Mouse (Mus musculus) heart, embryonic 16.5 days (tissue): ENCODE data around the gene C2cd2. TPM values are rescaled to one million over a fixed set of nuclear protein-coding genes. Genes with fewer than 3 reads are reported as not detected.

Experiments used
- ATAC-seq: fragments of 200-750 bp; cut with Nextera tagmentation; replicated peaks from 2 replicates; pipeline ENCODE4 v1.8.0; 2017; ENCODE audit warnings: moderate number of reproducible peaks; ENCODE audit not compliant: insufficient read depth, low FRiP score; ENCODE audit errors: extremely low read depth
- H3K27ac ChIP-seq: fragments of 300-500 bp; sonication (generic); 2 replicates; pipeline ENCODE4 v1.5.1; 2014; ENCODE audit warnings: mild to moderate bottlenecking, low read length, control low read depth, moderate library complexity
- H3K27me3 ChIP-seq: fragments of 300-500 bp; sonication (generic); 2 replicates; pipeline ENCODE4 v1.6.1; 2014; ENCODE audit warnings: low read length, mixed read lengths; ENCODE audit not compliant: control insufficient read depth, insufficient read depth
- H3K36me3 ChIP-seq: fragments of 300-500 bp; sonication (generic); 2 replicates; pipeline ENCODE4 v1.6.1; 2014; ENCODE audit not compliant: control insufficient read depth, insufficient read depth
- H3K4me1 ChIP-seq: fragments of 300-500 bp; sonication (generic); 2 replicates; pipeline ENCODE4 v1.6.1; 2014; ENCODE audit warnings: low read length, mixed read lengths; ENCODE audit not compliant: control insufficient read depth, insufficient read depth
- H3K4me2 ChIP-seq: fragments of 300-500 bp; sonication (generic); 2 replicates; pipeline ENCODE4 v1.6.1; 2014; ENCODE audit warnings: low read depth, mild to moderate bottlenecking, control low read depth, low read length
- H3K4me3 ChIP-seq: fragments of 300-500 bp; sonication (generic); 2 replicates; pipeline ENCODE4 v1.5.1; 2014; ENCODE audit warnings: mild to moderate bottlenecking, control low read depth, low read length
- H3K9ac ChIP-seq: fragments of 300-500 bp; sonication (generic); 2 replicates; pipeline ENCODE4 v1.6.1; 2014; ENCODE audit warnings: low read length, control low read depth
- H3K9me3 ChIP-seq: fragments of 300-500 bp; sonication (generic); replicated peaks from 2 replicates; pipeline ENCODE4 v1.6.1; 2016; ENCODE audit warnings: low read length; ENCODE audit not compliant: control insufficient read depth
- WGBS: fragments of 180-500 bp; shearing (Covaris S2); extraction: QIAGEN DNeasy Blood & Tissue Kit; methylation state at CpG from one replicate; pipeline ENCODE4 v1.1.7; 2014; 5-methylcytosine and 5-hydroxymethylcytosine counted together
- polyA plus RNA-seq: library from polyadenylated mRNA; unstranded; fragments of >200 nt; fragmentation: Nextera tagmentation; extraction: Ambion mirVana; gene quantifications from 2 replicates; pipeline ENCODE4 v1.2.1, GENCODE M21; 2015

The C2cd2 gene
- polyA plus RNA-seq, 1 experiment from 2014 or later, result 11.7 TPM

DNA sequence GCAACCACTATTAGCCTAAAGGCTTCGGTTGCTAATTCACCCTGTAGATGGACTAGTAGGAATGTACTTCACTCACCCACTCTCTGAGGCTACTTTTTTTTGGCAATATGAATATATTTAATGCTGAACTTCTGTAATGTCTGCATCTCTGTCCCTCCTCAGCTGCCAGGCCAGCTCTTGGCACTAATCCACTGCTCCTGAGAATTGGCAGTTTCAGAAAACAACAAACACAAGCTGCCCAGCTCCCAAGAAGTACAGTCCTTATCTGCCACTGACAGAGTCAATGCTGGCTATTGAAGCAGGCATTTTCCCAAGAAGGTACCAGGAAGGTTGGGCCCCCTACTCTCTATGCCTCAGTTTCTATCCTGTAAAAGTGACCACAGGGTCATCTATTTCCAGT is 53.0 kb downstream of the C2cd2 start:
- 91% methylated on average over 1 of the region's 1 CpGs for WGBS
- Histone ChIP-seq H3K4me2 (no peak overlapping the region), H3K9ac (no peak overlapping the region), H3K4me1 (peaks cover 8% of the 10 kb centered on the region), H3K27ac (no peak overlapping the region), H3K4me3 (no peak overlapping the region), H3K36me3 (no peaks in the 10 kb centered on the region), H3K9me3 (no peaks in the 10 kb centered on the region), H3K27me3 (no peaks in the 10 kb centered on the region)
- ATAC-seq, result no peak

DNA sequence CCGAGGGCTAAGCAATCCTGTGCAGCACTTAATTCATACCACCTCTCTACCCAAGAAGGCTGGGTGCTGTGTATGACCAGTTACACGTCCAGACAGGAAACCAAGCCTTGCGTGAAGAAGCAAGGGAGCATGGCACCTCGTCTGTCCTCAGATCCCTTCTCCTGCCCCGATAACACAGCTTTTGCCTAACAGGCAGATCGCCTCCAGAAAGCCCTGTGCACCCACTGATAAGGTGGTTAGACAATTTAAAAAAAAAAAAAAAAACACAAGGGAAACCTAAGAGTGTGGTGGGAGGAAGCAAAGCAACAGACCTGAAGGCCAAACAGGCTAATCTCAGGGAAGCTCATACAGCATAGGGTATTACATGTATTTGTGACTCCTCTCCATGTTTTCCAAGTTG is 54.9 kb downstream of the C2cd2 start:
- Histone ChIP-seq H3K4me1 (peaks cover 8% of the 10 kb centered on the region), H3K27ac (no peak overlapping the region), H3K9me3 (no peaks in the 10 kb centered on the region), H3K36me3 (no peaks in the 10 kb centered on the region), H3K9ac (no peak overlapping the region), H3K27me3 (no peaks in the 10 kb centered on the region), H3K4me3 (no peak overlapping the region), H3K4me2 (no peak overlapping the region)
- 71% methylated on average over 6 of the region's 6 CpGs for WGBS
- ATAC-seq, result no peak

DNA sequence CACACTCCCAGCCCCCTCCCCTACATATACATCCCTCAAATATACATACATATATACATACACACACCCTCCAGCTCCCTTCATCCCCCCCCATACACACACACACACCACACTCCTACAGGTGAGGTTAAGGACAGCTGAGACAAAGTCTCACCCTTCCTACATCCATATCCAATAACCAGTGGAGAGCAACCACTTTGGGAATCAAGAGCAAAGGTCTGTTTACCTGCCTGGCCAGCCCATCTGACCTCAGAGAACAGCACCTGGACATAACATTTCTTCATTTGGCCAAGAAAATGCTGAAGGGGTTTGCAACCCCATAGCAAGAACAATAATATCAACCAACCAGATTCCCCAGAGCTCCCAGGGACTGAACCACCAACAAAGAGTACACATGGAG is 56.1 kb downstream of the C2cd2 start:
- Histone ChIP-seq H3K4me2 (no peak overlapping the region), H3K9ac (no peak overlapping the region), H3K4me3 (no peak overlapping the region), H3K9me3 (no peaks in the 10 kb centered on the region), H3K27ac (no peak overlapping the region), H3K27me3 (no peaks in the 10 kb centered on the region), H3K4me1 (peaks cover 8% of the 10 kb centered on the region), H3K36me3 (no peaks in the 10 kb centered on the region)
- no peak for ATAC-seq

DNA sequence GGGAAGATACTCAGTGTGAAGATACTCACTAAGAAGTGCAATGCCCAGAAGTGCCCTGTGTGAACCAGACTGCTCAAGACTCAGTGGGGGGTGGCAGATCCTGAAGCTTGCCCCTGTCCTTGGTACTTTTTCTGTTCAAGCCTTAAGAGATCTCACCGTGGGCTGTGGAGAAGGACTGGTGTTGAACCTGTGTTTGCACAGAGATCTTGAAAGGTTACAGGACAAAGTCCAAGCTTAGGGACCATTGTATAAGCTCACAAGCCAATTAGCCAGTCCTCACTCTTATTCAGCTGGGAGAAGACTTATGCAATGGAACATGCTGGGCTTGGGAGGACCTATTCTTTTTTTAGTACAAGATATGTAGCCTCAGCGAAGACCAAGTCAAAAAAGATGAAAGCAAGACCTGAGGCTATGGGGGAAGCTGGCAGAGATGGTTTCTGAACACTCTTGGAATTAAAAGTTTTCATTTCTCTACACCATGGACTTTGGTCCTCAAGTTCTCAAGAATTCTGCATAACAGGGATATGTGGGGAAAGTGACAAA is 56.9 kb downstream of the C2cd2 start:
- Histone ChIP-seq H3K4me1 (peaks cover 8% of the 10 kb centered on the region), H3K27ac (no peak overlapping the region), H3K9me3 (no peaks in the 10 kb centered on the region), H3K4me2 (no peak overlapping the region), H3K27me3 (no peaks in the 10 kb centered on the region), H3K9ac (no peak overlapping the region), H3K36me3 (no peaks in the 10 kb centered on the region), H3K4me3 (no peak overlapping the region)
- ATAC-seq, result no peak
- 50% methylated on average over 2 of the region's 2 CpGs for WGBS

DNA sequence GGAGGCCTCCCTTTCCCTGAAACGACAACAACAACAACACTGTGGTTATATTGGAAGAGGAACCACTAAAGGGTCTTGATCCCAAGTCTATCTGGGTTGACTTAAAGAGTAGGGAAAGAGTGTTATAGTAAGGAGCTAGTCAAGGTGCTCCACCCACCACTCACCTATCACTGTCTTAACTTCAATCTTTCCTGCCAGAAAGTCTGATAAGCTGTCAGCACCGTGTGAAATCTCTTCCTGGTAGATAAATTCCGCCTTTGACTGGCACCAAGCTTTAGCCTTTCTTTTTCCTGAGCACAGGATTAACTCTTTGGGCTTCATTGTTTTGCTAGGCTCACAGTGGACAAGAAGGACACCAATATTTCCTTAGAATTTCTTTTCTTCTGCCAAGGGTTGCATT is 58.4 kb downstream of the C2cd2 start:
- WGBS, result 59% methylated on average over 3 of the region's 3 CpGs
- no peak for ATAC-seq
- Histone ChIP-seq H3K4me2 (no peak overlapping the region), H3K9ac (no peak overlapping the region), H3K27me3 (no peaks in the 10 kb centered on the region), H3K36me3 (no peaks in the 10 kb centered on the region), H3K4me3 (no peak overlapping the region), H3K9me3 (no peaks in the 10 kb centered on the region), H3K27ac (no peak overlapping the region), H3K4me1 (peaks cover 8% of the 10 kb centered on the region)

DNA sequence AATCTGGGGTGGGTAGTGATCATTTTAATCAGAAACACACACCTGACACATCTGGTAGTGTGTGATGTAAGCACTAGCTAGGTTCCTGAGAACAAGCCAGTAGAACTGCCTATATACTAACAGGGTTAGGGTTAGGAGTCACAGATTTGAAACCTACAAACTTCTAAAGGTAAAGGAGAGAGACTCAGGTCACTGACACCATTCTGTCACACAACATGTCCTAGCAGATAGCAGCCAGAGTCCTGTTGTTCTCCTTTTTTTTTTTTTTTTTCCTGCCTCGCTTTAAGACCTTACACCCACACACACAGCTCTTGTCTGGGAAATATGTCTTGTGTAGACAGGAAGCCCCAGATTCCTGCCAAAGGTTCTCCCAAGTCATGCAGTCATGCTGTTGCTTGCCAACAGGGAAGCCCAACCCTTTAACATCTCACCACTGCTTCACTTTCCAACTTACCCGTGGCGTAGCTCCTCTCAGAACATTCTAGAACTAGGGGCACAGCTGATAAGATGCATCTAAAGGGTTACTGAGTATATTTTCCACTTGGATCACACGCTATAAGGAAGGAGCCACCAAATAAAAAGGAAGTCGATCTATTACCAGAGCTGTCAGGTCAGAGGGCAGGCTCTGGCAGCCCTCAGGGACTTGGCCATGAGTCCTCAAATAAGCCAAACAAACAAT is 64.9 kb downstream of the C2cd2 start:
- peak; percentile 89 for ATAC-seq
- no peak overlapping the region for H3K9ac ChIP-seq
- no peaks in the 10 kb centered on the region for H3K9me3 ChIP-seq
- H3K4me2 ChIP-seq, result no peak overlapping the region
- WGBS, result 32% methylated on average over 5 of the region's 5 CpGs
- no peak overlapping the region for H3K4me3 ChIP-seq
- H3K4me1 ChIP-seq, result peaks cover 9% of the 10 kb centered on the region
- peak overlapping the region; percentile 57 for H3K27ac ChIP-seq
- no peaks in the 10 kb centered on the region for H3K27me3 ChIP-seq
- H3K36me3 ChIP-seq, result no peaks in the 10 kb centered on the region

DNA sequence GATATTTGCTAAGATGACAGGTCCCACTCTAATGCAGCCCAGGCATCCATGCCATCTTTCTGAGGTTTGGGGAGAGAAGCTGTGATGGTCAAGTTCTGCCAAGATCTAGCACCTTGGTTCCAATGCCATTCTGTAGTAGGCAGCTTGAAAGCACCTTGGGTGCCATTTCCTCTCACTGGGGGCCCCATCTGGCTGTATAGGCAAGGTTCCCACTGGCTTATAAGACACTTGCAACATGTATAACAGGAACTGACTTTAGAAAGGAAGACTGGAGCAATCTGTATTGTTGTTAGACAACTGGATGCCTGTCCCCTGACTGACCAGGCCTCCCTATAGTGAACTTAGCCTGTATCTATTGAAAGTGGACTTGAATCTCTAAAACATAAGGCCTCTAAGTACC is 74.6 kb downstream of the C2cd2 start:
- peaks cover 17% of the 10 kb centered on the region for H3K36me3 ChIP-seq
- H3K4me3 ChIP-seq, result no peak overlapping the region
- H3K9ac ChIP-seq, result no peak overlapping the region
- H3K27me3 ChIP-seq, result no peaks in the 10 kb centered on the region
- no peak for ATAC-seq
- no peaks in the 10 kb centered on the region for H3K9me3 ChIP-seq
- no peak overlapping the region for H3K27ac ChIP-seq
- H3K4me2 ChIP-seq, result no peak overlapping the region
- H3K4me1 ChIP-seq, result no peaks in the 10 kb centered on the region

DNA sequence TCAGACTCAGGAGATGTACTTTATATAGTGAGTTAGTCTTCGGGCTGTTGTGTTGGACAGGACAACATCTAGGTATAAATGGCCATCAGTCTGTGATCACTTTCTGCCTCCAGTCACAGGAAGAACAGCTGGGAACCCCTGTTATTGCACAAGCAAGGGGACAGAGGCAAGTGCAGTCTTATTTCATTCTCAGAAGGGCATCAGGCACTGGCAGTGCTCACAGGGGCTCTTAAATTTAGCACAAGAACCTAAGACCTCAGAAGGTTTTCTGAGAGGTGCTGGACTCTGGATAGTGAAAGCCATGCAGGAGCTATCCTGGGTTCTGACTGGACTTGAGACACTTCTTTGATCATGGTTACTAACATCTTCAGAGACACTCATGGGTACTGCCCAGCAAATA is 78.7 kb downstream of the C2cd2 start:
- Histone ChIP-seq H3K36me3 (peaks cover 22% of the 10 kb centered on the region), H3K9ac (no peak overlapping the region), H3K27ac (no peak overlapping the region), H3K4me2 (no peak overlapping the region), H3K9me3 (no peaks in the 10 kb centered on the region; the same call in 1 of the 2 replicates), H3K4me3 (no peak overlapping the region), H3K27me3 (no peaks in the 10 kb centered on the region), H3K4me1 (no peaks in the 10 kb centered on the region)
- ATAC-seq, result no peak
- WGBS, result 88% methylated on average over 1 of the region's 1 CpGs

DNA sequence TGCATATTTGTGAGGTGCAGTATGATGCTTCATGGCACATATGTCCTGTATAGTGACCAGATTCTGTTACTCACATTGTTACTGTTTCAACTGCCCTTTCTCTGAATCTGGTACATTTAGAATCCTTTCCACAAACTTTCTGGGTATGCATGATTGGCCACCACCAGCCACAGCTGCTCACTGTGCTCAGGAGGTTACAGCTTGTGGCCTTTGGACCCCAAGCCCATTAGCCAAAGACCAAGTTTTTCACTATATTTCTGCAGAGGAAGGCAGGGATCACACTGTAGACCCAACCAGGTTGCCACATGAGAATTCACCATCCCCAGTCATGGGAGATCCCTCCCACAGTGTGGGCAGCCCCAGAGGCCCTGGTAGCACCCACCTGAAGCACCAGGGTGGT is 79.5 kb downstream of the C2cd2 start:
- no peaks in the 10 kb centered on the region for H3K27me3 ChIP-seq
- ATAC-seq, result no peak
- no peaks in the 10 kb centered on the region; the same call in 1 of the 2 replicates for H3K9me3 ChIP-seq
- H3K4me3 ChIP-seq, result no peak overlapping the region
- no peaks in the 10 kb centered on the region for H3K4me1 ChIP-seq
- H3K36me3 ChIP-seq, result peaks cover 22% of the 10 kb centered on the region
- H3K4me2 ChIP-seq, result no peak overlapping the region
- H3K27ac ChIP-seq, result no peak overlapping the region
- no peak overlapping the region for H3K9ac ChIP-seq
